Mouse (Mus musculus): ENCODE measurements around the gene Rab8a. TPM values are rescaled to one million over a fixed set of nuclear protein-coding genes. Genes with fewer than 3 reads are reported as not detected.

The Rab8a gene
- polyA plus RNA-seq, 1 experiment: 49.0 TPM

DNA sequence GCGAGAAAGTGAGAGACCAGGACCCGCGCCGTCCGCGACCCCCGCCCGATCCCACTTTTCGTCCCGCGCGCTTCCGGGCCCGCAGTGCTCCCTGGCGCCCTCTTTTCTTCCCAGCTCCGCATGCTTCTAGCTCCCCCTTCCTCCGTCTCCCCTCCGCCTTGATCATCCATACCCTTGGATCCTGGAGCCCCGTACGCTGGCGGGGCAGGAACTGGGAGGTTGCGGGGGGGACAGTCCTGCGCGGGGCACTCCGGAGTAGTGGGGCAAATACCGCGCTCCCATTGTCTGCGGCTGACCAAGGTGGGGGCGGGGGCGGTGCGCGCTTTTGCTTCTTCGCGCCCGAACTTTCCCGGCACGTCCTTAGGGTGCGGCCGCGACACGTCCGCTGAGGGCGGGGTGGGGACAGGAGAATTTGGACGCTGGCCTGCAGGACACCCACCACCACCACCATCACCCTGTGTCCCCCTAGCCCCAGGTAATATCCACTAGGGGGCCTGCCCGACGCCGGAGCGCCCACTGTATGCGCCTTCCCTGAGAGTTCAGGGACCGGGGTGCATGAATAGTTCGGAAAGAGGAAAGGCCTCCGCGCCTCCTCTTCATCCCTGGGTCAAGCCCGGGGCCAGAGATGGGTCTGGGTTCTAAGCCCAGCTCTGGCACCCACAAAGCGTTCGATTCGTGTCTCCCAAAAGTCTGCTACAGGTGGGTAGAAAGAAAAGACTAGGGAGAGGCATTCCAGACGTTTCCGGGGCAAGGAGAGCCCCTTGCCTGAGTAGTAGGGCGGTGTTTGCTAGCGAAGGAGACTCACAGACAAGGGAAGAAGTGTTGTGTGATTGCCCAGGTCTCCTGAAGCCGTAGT, 25.3 kb upstream of the Rab8a start:
- DNase-seq (ENCODE audit: low read depth in 1 of 2, low spot score in 2 of 2): peak in 1 of 2 experiments; percentile 60

DNA sequence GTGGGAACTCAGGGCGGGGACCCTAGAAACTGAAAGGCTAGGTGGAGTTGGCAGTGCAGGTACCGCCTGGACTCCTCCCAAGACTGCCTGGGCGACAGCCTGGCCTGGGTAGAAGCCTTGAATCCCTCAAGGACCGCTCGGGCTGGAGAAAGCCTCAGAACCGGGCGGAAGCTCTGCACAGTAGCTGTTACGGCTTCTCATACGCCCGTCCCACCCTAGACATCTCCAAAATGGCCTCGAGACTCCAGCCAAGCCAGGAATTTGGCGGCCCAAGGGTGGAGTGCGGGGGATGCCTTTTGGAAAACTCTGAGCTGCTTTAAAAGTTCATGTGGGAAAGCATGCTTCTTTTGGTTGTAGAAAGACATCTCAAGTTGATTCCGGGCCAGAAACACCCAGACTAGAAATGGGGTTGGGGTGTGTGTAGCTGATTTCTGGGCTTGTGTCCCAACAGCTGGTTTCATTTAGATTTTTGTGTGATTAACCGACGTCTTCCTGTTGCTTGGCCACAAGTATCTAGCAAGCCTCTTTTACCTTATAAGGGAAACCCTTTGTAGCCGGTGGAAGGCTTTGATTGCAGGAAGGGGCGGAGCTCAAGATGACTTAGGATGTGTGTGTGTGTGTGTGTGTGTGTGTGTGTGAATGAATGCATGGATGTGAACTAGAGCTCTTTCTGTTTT, 24.6 kb upstream of the Rab8a start:
- no peaks in the 10 kb centered on the region for H3K27me3 ChIP-seq (ENCODE audit: control insufficient read depth, insufficient read depth, low read length)
- WGBS: under 1% methylated on average over 18 of the region's 18 CpGs
- TF ChIP-seq CTCF (IDR thresholded peaks at IDR 0.05; ENCODE audit: extremely low read depth, insufficient read depth, insufficient read length, insufficient replicate concordance): no peak
- TF ChIP-seq POLR2A (IDR thresholded peaks at IDR 0.05; ENCODE audit: low read depth, low read length): peak; percentile 65
- peak; percentile 75 to 87 for DNase-seq (ENCODE audit: low read depth in 1 of 2, low spot score in 2 of 2)
- peaks cover 20% of the 10 kb centered on the region; the same call in 1 of the 2 replicates for H3K4me1 ChIP-seq (ENCODE audit: control insufficient read depth, insufficient read depth, insufficient read length)
- peaks cover 20% of the 10 kb centered on the region for H3K36me3 ChIP-seq (ENCODE audit: control insufficient read depth, insufficient read depth, low read length)
- H3K27ac ChIP-seq (ENCODE audit: insufficient read depth, low read length): peak overlapping the region; percentile 99
- peak overlapping the region; percentile 97 for H3K4me3 ChIP-seq (ENCODE audit: extremely low read depth, insufficient read depth, insufficient read length)

More for the DNA sequence above, 25.3 kb upstream of the Rab8a start:
- Histone ChIP-seq H3K4me3 (ENCODE audit: extremely low read depth, insufficient read depth, insufficient read length) (peak overlapping the region; percentile 97), H3K27me3 (ENCODE audit: control insufficient read depth, insufficient read depth, low read length) (no peaks in the 10 kb centered on the region), H3K36me3 (ENCODE audit: control insufficient read depth, insufficient read depth, low read length) (peaks cover 14% of the 10 kb centered on the region), H3K27ac (ENCODE audit: insufficient read depth, low read length) (peak overlapping the region; percentile 99), H3K4me1 (ENCODE audit: control insufficient read depth, insufficient read depth, insufficient read length) (peaks cover 21% of the 10 kb centered on the region; the same call in 1 of the 2 replicates)
- TF ChIP-seq CTCF (IDR thresholded peaks at IDR 0.05; ENCODE audit: extremely low read depth, insufficient read depth, insufficient read length, insufficient replicate concordance) (peak; percentile 16; the same call in 1 of the 2 replicates), POLR2A (IDR thresholded peaks at IDR 0.05; ENCODE audit: low read depth, low read length) (peak; percentile 12; the same call in 1 of the 2 replicates)
- under 1% methylated on average over 62 of the region's 62 CpGs for WGBS

DNA sequence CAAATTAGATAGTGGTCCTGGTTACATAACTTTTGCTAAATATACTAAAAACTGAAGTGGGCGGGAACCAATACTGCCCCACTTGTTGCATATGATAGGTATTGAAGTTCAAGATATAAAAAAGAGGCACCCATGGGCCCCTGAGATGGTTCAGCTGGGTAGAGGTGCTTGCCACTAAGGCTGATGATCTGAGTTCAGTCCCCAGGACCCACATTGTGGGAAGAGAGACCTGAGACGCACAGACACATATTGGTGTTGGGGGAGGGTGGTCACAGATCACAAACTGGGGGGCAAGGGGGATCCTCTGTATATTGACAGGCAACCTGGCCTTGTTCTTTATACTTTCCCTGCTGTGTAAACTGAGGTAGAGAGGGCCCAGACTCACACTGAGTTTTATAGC, 23.6 kb upstream of the Rab8a start:
- 78% methylated on average over 2 of the region's 2 CpGs for WGBS
- no peak overlapping the region for H3K4me3 ChIP-seq (ENCODE audit: extremely low read depth, insufficient read depth, insufficient read length)
- TF ChIP-seq CTCF (IDR thresholded peaks at IDR 0.05; ENCODE audit: extremely low read depth, insufficient read depth, insufficient read length, insufficient replicate concordance) (no peak), POLR2A (IDR thresholded peaks at IDR 0.05; ENCODE audit: low read depth, low read length) (no peak)

DNA sequence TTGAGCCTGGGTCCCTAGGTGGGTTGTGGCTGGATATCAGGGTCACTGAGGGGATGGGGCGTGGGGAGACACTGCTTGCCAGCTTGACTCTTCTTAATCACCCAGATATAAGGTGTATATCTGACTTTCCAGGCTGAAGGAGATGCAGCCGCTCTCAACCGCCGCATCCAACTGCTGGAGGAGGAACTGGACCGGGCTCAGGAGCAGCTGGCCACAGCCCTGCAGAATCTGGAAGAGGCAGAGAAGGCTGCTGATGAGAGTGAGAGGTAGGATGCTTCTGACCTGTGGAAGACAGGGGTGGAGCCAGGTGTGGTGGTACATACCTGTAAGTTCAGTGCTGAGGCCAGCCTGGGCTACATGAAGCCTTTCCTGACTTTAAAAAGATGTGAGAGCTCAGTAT, 22.5 kb upstream of the Rab8a start:
- no peaks in the 10 kb centered on the region for H3K27me3 ChIP-seq (ENCODE audit: control insufficient read depth, insufficient read depth, low read length)
- H3K27ac ChIP-seq (ENCODE audit: insufficient read depth, low read length): no peak overlapping the region
- no peak for TF ChIP-seq CTCF (IDR thresholded peaks at IDR 0.05; ENCODE audit: extremely low read depth, insufficient read depth, insufficient read length, insufficient replicate concordance)
- no peak for TF ChIP-seq POLR2A (IDR thresholded peaks at IDR 0.05; ENCODE audit: low read depth, low read length)
- DNase-seq (ENCODE audit: low read depth in 1 of 2, low spot score in 2 of 2): no peak
- 91% methylated on average over 5 of the region's 5 CpGs for WGBS
- H3K36me3 ChIP-seq (ENCODE audit: control insufficient read depth, insufficient read depth, low read length): peaks cover 33% of the 10 kb centered on the region
- H3K4me1 ChIP-seq (ENCODE audit: control insufficient read depth, insufficient read depth, insufficient read length): peaks cover 11% of the 10 kb centered on the region; the same call in 1 of the 2 replicates
- no peak overlapping the region for H3K4me3 ChIP-seq (ENCODE audit: extremely low read depth, insufficient read depth, insufficient read length)

More for the DNA sequence above, 23.6 kb upstream of the Rab8a start:
- Histone ChIP-seq H3K36me3 (ENCODE audit: control insufficient read depth, insufficient read depth, low read length) (peaks cover 25% of the 10 kb centered on the region), H3K27me3 (ENCODE audit: control insufficient read depth, insufficient read depth, low read length) (no peaks in the 10 kb centered on the region), H3K4me1 (ENCODE audit: control insufficient read depth, insufficient read depth, insufficient read length) (peaks cover 11% of the 10 kb centered on the region; the same call in 1 of the 2 replicates), H3K27ac (ENCODE audit: insufficient read depth, low read length) (no peak overlapping the region)
- no peak for DNase-seq (ENCODE audit: low read depth in 1 of 2, low spot score in 2 of 2)

DNA sequence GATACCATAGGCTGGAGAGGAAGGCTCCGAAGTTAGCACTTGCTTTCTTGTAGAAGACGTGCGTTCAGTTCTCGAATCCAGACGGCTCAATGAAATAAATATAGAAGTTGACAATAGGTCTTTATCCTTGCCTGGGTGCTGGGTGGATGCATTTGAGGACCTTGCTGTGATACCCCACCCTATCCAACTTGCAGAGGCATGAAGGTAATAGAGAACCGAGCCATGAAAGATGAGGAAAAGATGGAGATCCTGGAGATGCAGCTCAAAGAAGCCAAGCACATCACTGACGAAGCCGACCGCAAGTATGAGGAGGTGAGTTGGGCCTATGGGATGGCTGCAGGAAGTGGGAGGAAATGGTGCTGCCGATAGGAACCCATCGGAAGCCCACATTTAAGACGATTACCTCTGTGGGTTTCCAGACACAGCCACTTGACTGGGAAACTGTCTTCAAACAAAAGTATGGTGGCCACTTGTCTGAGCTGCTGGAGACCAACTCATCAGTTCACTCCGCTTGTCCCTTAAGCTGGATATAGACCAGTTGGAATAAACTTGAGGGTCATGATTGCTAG, 17.7 kb upstream of the Rab8a start:
- no peak overlapping the region for H3K4me3 ChIP-seq (ENCODE audit: extremely low read depth, insufficient read depth, insufficient read length)
- no peaks in the 10 kb centered on the region for H3K27me3 ChIP-seq (ENCODE audit: control insufficient read depth, insufficient read depth, low read length)
- no peaks in the 10 kb centered on the region; the same call in 1 of the 2 replicates for H3K4me1 ChIP-seq (ENCODE audit: control insufficient read depth, insufficient read depth, insufficient read length)
- TF ChIP-seq CTCF (IDR thresholded peaks at IDR 0.05; ENCODE audit: extremely low read depth, insufficient read depth, insufficient read length, insufficient replicate concordance) (no peak), POLR2A (IDR thresholded peaks at IDR 0.05; ENCODE audit: low read depth, low read length) (no peak)
- WGBS: 82% methylated on average over 13 of the region's 13 CpGs
- H3K36me3 ChIP-seq (ENCODE audit: control insufficient read depth, insufficient read depth, low read length): peaks cover 64% of the 10 kb centered on the region
- DNase-seq (ENCODE audit: low read depth in 1 of 2, low spot score in 2 of 2): no peak
- no peak overlapping the region for H3K27ac ChIP-seq (ENCODE audit: insufficient read depth, low read length)

DNA sequence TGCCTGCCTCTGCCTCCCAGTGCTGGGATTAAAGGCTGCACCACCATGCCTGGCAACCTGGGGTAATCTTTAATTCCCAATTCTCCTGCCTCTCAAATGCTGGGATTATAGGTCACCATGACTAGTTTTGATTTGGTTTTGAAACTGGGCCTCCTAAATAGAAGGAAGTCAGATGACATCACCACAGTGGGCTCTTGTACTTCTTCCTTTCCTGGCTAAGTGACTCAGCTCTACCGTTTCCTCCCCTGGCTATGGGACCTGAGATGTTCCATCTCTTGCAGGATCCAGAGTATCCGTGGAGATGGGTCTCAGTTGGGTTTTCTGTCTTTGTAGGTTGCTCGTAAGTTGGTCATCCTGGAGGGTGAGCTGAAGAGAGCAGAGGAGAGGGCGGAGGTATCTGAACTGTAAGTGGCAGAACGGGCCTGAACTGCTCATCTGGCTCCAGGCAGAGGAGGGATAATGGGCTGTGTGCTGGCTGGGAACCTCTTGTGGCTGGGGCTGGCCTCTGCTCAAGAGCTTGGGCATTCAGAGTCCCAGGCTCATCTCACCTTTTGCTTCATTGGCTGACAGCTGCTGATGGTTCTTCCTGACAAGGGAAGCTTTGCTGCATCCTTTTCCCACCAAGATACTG, 16.5 kb upstream of the Rab8a start:
- no peak overlapping the region for H3K27ac ChIP-seq (ENCODE audit: insufficient read depth, low read length)
- WGBS: 64% methylated on average over 5 of the region's 5 CpGs
- H3K27me3 ChIP-seq (ENCODE audit: control insufficient read depth, insufficient read depth, low read length): no peaks in the 10 kb centered on the region
- H3K36me3 ChIP-seq (ENCODE audit: control insufficient read depth, insufficient read depth, low read length): peaks cover 62% of the 10 kb centered on the region
- DNase-seq (ENCODE audit: low read depth in 1 of 2, low spot score in 2 of 2): no peak
- TF ChIP-seq CTCF (IDR thresholded peaks at IDR 0.05; ENCODE audit: extremely low read depth, insufficient read depth, insufficient read length, insufficient replicate concordance) (no peak), POLR2A (IDR thresholded peaks at IDR 0.05; ENCODE audit: low read depth, low read length) (no peak)
- H3K4me1 ChIP-seq (ENCODE audit: control insufficient read depth, insufficient read depth, insufficient read length): no peaks in the 10 kb centered on the region
- H3K4me3 ChIP-seq (ENCODE audit: extremely low read depth, insufficient read depth, insufficient read length): no peak overlapping the region
